Mouse (Mus musculus) embryonic facial prominence, embryonic 14.5 days (tissue): ENCODE data around the gene Ldhal6b. TPM values are rescaled to one million over a fixed set of nuclear protein-coding genes. Genes with fewer than 3 reads are reported as not detected.
"Not testable (repeated sequence)": the region's sequence is repeated elsewhere in the genome, so short reads cannot be mapped to it uniquely, and the experiment has no call there.

Source experiments
- ATAC-seq: fragments of 200-750 bp; cut with Nextera tagmentation; 2 replicates; pipeline ENCODE4 v1.8.0; 2017; ENCODE audit warnings: low read depth, moderate number of reproducible peaks, moderate TSS enrichment
- DNase-seq: peaks from one replicate; pipeline ENCODE4 v3.0.0-alpha.2; 2015; ENCODE audit warnings: low spot score
- H3K27ac ChIP-seq: fragments of 300-500 bp; sonication (generic); replicated peaks from 2 replicates; pipeline ENCODE4 v1.5.1; 2014; ENCODE audit warnings: low read depth, mild to moderate bottlenecking, low read length, moderate library complexity
- H3K27me3 ChIP-seq: fragments of 300-500 bp; sonication (generic); replicated peaks from 2 replicates; pipeline ENCODE4 v1.6.1; 2014; ENCODE audit warnings: low read length; ENCODE audit not compliant: control insufficient read depth, insufficient read depth
- H3K36me3 ChIP-seq: fragments of 300-500 bp; sonication (generic); 2 replicates; pipeline ENCODE4 v1.6.1; 2014; ENCODE audit warnings: low read length, mixed read lengths; ENCODE audit not compliant: control insufficient read depth, insufficient read depth
- H3K4me1 ChIP-seq: fragments of 300-500 bp; sonication (generic); 2 replicates; pipeline ENCODE4 v1.6.1; 2014; ENCODE audit warnings: antibody characterized with exemption, low read length; ENCODE audit not compliant: control insufficient read depth, insufficient read depth
- H3K4me2 ChIP-seq: fragments of 300-500 bp; sonication (generic); 2 replicates; pipeline ENCODE4 v1.6.1; 2014; ENCODE audit warnings: low read depth, mild to moderate bottlenecking, low read length, moderate library complexity, mixed read lengths
- H3K4me3 ChIP-seq: fragments of 300-500 bp; sonication (generic); 2 replicates; pipeline ENCODE4 v1.5.1; 2014; ENCODE audit warnings: low read depth, mild to moderate bottlenecking, low read length
- H3K9ac ChIP-seq: fragments of 300-500 bp; sonication (generic); 2 replicates; pipeline ENCODE4 v1.6.1; 2014; ENCODE audit warnings: low read depth, mild to moderate bottlenecking, low read length, moderate library complexity, mixed read lengths
- H3K9me3 ChIP-seq: fragments of 300-500 bp; sonication (generic); 2 replicates; pipeline ENCODE4 v1.6.1; 2016; ENCODE audit warnings: low read length; ENCODE audit not compliant: control insufficient read depth
- WGBS: fragments of 180-500 bp; shearing (Covaris S2); extraction: QIAGEN DNeasy Blood & Tissue Kit; methylation state at CpG from one replicate; pipeline ENCODE4 v1.1.7; 2014; 5-methylcytosine and 5-hydroxymethylcytosine counted together
- polyA plus RNA-seq: library from polyadenylated mRNA; unstranded; fragments of >200 nt; fragmentation: Nextera tagmentation; extraction: Ambion mirVana; gene quantifications from 2 replicates; pipeline ENCODE4 v1.2.1, GENCODE M21; 2014

Gene Ldhal6b
- 0.15 TPM in 1 of 2 replicates, not detected in the other for polyA plus RNA-seq

GRCm38 (mm10) chr17:5418545-5418944 lies at the start of gene Ldhal6b:
TSS of gene Ldhal6b (minus strand) at chr17:5418767.
- Histone ChIP-seq H3K27ac (no peak within 1 kb of the TSS), H3K4me2 (no peak within 1 kb of the TSS), H3K4me3 (no peak within 1 kb of the TSS), H3K9me3 (no peaks in the 10 kb centered on the region), H3K27me3 (no peaks in the 10 kb centered on the region), H3K4me1 (no peaks in the 10 kb centered on the region), H3K36me3 (peaks cover 30% of the 10 kb centered on the region; the same call in 1 of the 2 replicates), H3K9ac (no peak within 1 kb of the TSS)
- WGBS, result 98% methylated on average over 11 of the region's 11 CpGs
- no peak for DNase-seq
- ATAC-seq, result no peak

GRCm38 (mm10) chr17:5467177-5467576 lies 48.6 kb upstream of the Ldhal6b start:
- Histone ChIP-seq H3K4me1 (no peaks in the 10 kb centered on the region), H3K9me3 (no peaks in the 10 kb centered on the region), H3K4me2 (no peak overlapping the region), H3K4me3 (no peak overlapping the region), H3K9ac (no peak overlapping the region), H3K36me3 (no peaks in the 10 kb centered on the region), H3K27me3 (no peaks in the 10 kb centered on the region), H3K27ac (no peak overlapping the region)
- ATAC-seq (no peak), DNase-seq (no peak)
- WGBS, result 40% methylated on average over 4 of the region's 4 CpGs

- no peaks in the 10 kb centered on the region for H3K36me3 ChIP-seq
- H3K4me2 ChIP-seq, result no peak overlapping the region
- WGBS, result 77% methylated on average over 8 of the region's 8 CpGs
- DNase-seq, result no peak
- H3K4me3 ChIP-seq, result no peak overlapping the region
- H3K4me1 ChIP-seq, result no peaks in the 10 kb centered on the region
- no peak for ATAC-seq
- no peak overlapping the region for H3K27ac ChIP-seq
- no peak overlapping the region for H3K9ac ChIP-seq
- no peaks in the 10 kb centered on the region for H3K27me3 ChIP-seq
- no peaks in the 10 kb centered on the region for H3K9me3 ChIP-seq
Observed at GRCm38 (mm10) chr17:5466736-5467135, 48.2 kb upstream of the Ldhal6b start.

- Histone ChIP-seq H3K36me3 (no peaks in the 10 kb centered on the region), H3K27ac (no peak overlapping the region), H3K4me3 (no peak overlapping the region), H3K4me1 (no peaks in the 10 kb centered on the region), H3K9ac (no peak overlapping the region), H3K9me3 (no peaks in the 10 kb centered on the region), H3K27me3 (no peaks in the 10 kb centered on the region), H3K4me2 (no peak overlapping the region)
- DNase-seq (no peak), ATAC-seq (no peak)
- WGBS, result 80% methylated on average over 2 of the region's 2 CpGs
Observed at GRCm38 (mm10) chr17:5463912-5464311, 45.3 kb upstream of the Ldhal6b start.

GRCm38 (mm10) chr17:5453657-5454056 lies 35.1 kb upstream of the Ldhal6b start:
- H3K4me1 ChIP-seq, result no peaks in the 10 kb centered on the region
- no peaks in the 10 kb centered on the region for H3K9me3 ChIP-seq
- no peak overlapping the region for H3K4me2 ChIP-seq
- no peak overlapping the region for H3K4me3 ChIP-seq
- no peak for ATAC-seq
- no peaks in the 10 kb centered on the region for H3K27me3 ChIP-seq
- no peak overlapping the region for H3K27ac ChIP-seq
- no peaks in the 10 kb centered on the region for H3K36me3 ChIP-seq
- H3K9ac ChIP-seq, result no peak overlapping the region
- WGBS, result 76% methylated on average over 4 of the region's 4 CpGs
- DNase-seq, result no peak

- no peak for DNase-seq
- H3K9me3 ChIP-seq, result no peaks in the 10 kb centered on the region
- H3K4me3 ChIP-seq, result no peak overlapping the region
- H3K4me1 ChIP-seq, result peaks cover 8% of the 10 kb centered on the region
- no peak for ATAC-seq
- H3K9ac ChIP-seq, result no peak overlapping the region
- H3K4me2 ChIP-seq, result no peak overlapping the region
- WGBS, result 38% methylated on average over 5 of the region's 5 CpGs
- no peak overlapping the region for H3K27ac ChIP-seq
- H3K36me3 ChIP-seq, result 0 out of 2 replicates have a peak, but pooled peaks cover 2% of the 10 kb centered on the region
- H3K27me3 ChIP-seq, result no peaks in the 10 kb centered on the region
Observed at GRCm38 (mm10) chr17:5443751-5444150, 25.2 kb upstream of the Ldhal6b start.

- Histone ChIP-seq H3K36me3 (0 out of 2 replicates have a peak, but pooled peaks cover 3% of the 10 kb centered on the region), H3K27ac (no peak overlapping the region), H3K9ac (no peak overlapping the region), H3K4me3 (no peak overlapping the region), H3K27me3 (no peaks in the 10 kb centered on the region), H3K4me2 (no peak overlapping the region), H3K9me3 (no peaks in the 10 kb centered on the region), H3K4me1 (peaks cover 9% of the 10 kb centered on the region)
- 45% methylated on average over 3 of the region's 3 CpGs for WGBS
- ATAC-seq (no peak), DNase-seq (no peak)
Observed at GRCm38 (mm10) chr17:5443260-5443659, 24.7 kb upstream of the Ldhal6b start.

GRCm38 (mm10) chr17:5442403-5442802 lies 23.8 kb upstream of the Ldhal6b start:
- not testable (repeated sequence) for H3K9me3 ChIP-seq, H3K9ac ChIP-seq, H3K4me2 ChIP-seq, ATAC-seq, H3K27me3 ChIP-seq, H3K36me3 ChIP-seq, H3K4me3 ChIP-seq, DNase-seq, H3K27ac ChIP-seq, H3K4me1 ChIP-seq
- WGBS, result 71% methylated on average over 5 of the region's 5 CpGs

- DNase-seq (peak; percentile 94), ATAC-seq (peak; percentile 91)
- peak within 1 kb of the TSS; percentile 80 for H3K9ac ChIP-seq
- H3K4me3 ChIP-seq, result peak within 1 kb of the TSS; percentile 61
- H3K9me3 ChIP-seq, result no peaks in the 10 kb centered on the region
- peaks cover 9% of the 10 kb centered on the region for H3K4me1 ChIP-seq
- peak within 1 kb of the TSS; percentile 61; the same call in 1 of the 2 replicates for H3K27ac ChIP-seq
- peak within 1 kb of the TSS; percentile 86 for H3K4me2 ChIP-seq
- WGBS, result 0% methylated on average over 27 of the region's 27 CpGs
- no peaks in the 10 kb centered on the region for H3K27me3 ChIP-seq
- 0 out of 2 replicates have a peak, but pooled peaks cover 3% of the 10 kb centered on the region for H3K36me3 ChIP-seq
Observed at GRCm38 (mm10) chr17:5440159-5440971, 21.8 kb upstream of the Ldhal6b start, which contains the start of gene Tmem242. TSS of gene Tmem242 (minus strand) at chr17:5440259.
